Mouse (Mus musculus) testis, adult 2 months (tissue): Measurements from ENCODE around the gene Eif4enif1.

Experiments used
- CTCF ChIP-seq: fragments of 200-500 bp; IDR thresholded peaks from 2 replicates; pipeline ENCODE4 v1.5.1; 2012; ENCODE audit warnings: low read depth, mild to moderate bottlenecking, inconsistent platforms, low read length, moderate library complexity; ENCODE audit not compliant: control insufficient read depth, insufficient read depth, insufficient replicate concordance
- POLR2A ChIP-seq: fragments of 200-500 bp; IDR thresholded peaks from 2 replicates; pipeline ENCODE4 v1.6.1; 2012; ENCODE audit warnings: low read depth, mild to moderate bottlenecking, inconsistent platforms, low read length, moderate library complexity; ENCODE audit not compliant: control insufficient read depth

DNA sequence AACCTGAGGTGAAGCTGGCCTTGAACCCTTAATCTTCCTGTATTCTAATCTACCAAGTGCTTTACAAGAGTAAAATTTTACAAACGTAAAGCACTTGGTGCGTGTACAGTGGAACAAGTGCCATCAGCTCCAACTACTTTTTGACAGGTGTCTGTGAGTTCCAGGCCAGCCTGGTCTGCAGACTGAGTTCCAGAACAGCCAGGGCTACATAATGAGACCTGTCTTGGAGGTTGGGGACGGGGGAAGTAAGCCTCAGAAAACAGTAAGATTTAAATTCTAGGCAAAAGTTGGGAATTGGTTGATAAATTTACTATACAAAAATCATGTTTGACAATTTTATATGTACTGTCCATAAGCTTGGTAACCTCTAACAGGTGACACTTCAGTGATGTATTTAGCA lies 3.0 kb downstream of the Eif4enif1 start:
- no peak for TF ChIP-seq POLR2A
- no peak for TF ChIP-seq CTCF
